Mouse (Mus musculus) liver, postnatal 0 days (tissue): ENCODE results near the gene Fam126a. TPM values are rescaled to one million over a fixed set of nuclear protein-coding genes. Genes with fewer than 3 reads are reported as not detected.

ENCODE experiments used
- ATAC-seq: fragments of 200-750 bp; cut with Nextera tagmentation; 2 replicates; pipeline ENCODE4 v1.8.0; 2017; ENCODE audit warnings: mild to moderate bottlenecking, moderate library complexity
- DNase-seq: peaks from one replicate; pipeline ENCODE4 v3.0.0-alpha.2; 2016
- H3K27ac ChIP-seq: fragments of 300-500 bp; sonication (generic); 2 replicates; pipeline ENCODE4 v1.5.1; 2014; ENCODE audit warnings: antibody characterized with exemption, moderate library complexity, mild to moderate bottlenecking, low read depth
- H3K27me3 ChIP-seq: fragments of 300-500 bp; sonication (generic); 2 replicates; pipeline ENCODE4 v1.6.1; 2014; ENCODE audit warnings: low read length, control low read depth, mixed read lengths; ENCODE audit not compliant: insufficient read depth
- H3K36me3 ChIP-seq: fragments of 300-500 bp; sonication (generic); replicated peaks from 2 replicates; pipeline ENCODE4 v1.6.1; 2014; ENCODE audit warnings: mild to moderate bottlenecking, control low read depth, low read length, moderate library complexity, mixed read lengths; ENCODE audit not compliant: insufficient read depth
- H3K4me1 ChIP-seq: fragments of 300-500 bp; sonication (generic); 2 replicates; pipeline ENCODE4 v1.6.1; 2014; ENCODE audit warnings: antibody characterized with exemption, mild to moderate bottlenecking, control low read depth; ENCODE audit not compliant: insufficient read depth
- H3K4me2 ChIP-seq: fragments of 300-500 bp; sonication (generic); 2 replicates; pipeline ENCODE4 v1.6.1; 2014; ENCODE audit warnings: low read depth, mild to moderate bottlenecking, low read length, moderate library complexity, mixed read lengths
- H3K4me3 ChIP-seq: fragments of 300-500 bp; sonication (generic); 2 replicates; pipeline ENCODE4 v1.5.1; 2014; ENCODE audit warnings: low read depth, low read length
- H3K9ac ChIP-seq: fragments of 300-500 bp; sonication (generic); replicated peaks from 2 replicates; pipeline ENCODE4 v1.6.1; 2014; ENCODE audit warnings: mild to moderate bottlenecking, moderate library complexity
- H3K9me3 ChIP-seq: fragments of 300-500 bp; sonication (generic); 2 replicates; pipeline ENCODE4 v1.6.1; 2016; ENCODE audit warnings: mild to moderate bottlenecking, control low read depth, low read length, mixed read lengths
- CTCF ChIP-seq: sonication (generic); IDR thresholded peaks from 2 replicates; pipeline ENCODE4 v1.5.1; 2016; ENCODE audit warnings: antibody characterized with exemption, low read depth
- EP300 ChIP-seq: IDR thresholded peaks from 2 replicates; pipeline ENCODE4 v1.6.1; 2016; ENCODE audit warnings: antibody characterized with exemption, low read depth, mild to moderate bottlenecking
- WGBS: fragments of 180-500 bp; shearing (Covaris S2); extraction: QIAGEN DNeasy Blood & Tissue Kit; methylation state at CpG from one replicate; pipeline ENCODE4 v1.1.7; 2014; ENCODE audit not compliant: insufficient replicate concordance; 5-methylcytosine and 5-hydroxymethylcytosine counted together
- polyA plus RNA-seq: library from polyadenylated mRNA; unstranded; fragments of >200 nt; fragmentation: Nextera tagmentation; extraction: Ambion mirVana; gene quantifications from 2 replicates; pipeline ENCODE4 v1.2.1, GENCODE M21; 2015

The Fam126a gene
- polyA plus RNA-seq, 1 experiment from 2014 or later, result 33.4 TPM

GRCm38 (mm10) chr5:23992876-23993552, 37.5 kb downstream of the Fam126a start:
- no peaks in the 10 kb centered on the region for H3K27me3 ChIP-seq
- H3K4me2 ChIP-seq, result no peak overlapping the region
- peaks cover 7% of the 10 kb centered on the region for H3K36me3 ChIP-seq
- no peak for DNase-seq
- no peak overlapping the region for H3K4me3 ChIP-seq
- WGBS, result 77% methylated on average over 5 of the region's 5 CpGs
- H3K9me3 ChIP-seq, result no peaks in the 10 kb centered on the region
- TF ChIP-seq CTCF, result no peak
- no peak for TF ChIP-seq EP300
- no peak overlapping the region for H3K9ac ChIP-seq
- no peak for ATAC-seq
- no peak overlapping the region for H3K27ac ChIP-seq
- no peaks in the 10 kb centered on the region for H3K4me1 ChIP-seq

GRCm38 (mm10) chr5:23990001-23990400, 40.5 kb downstream of the Fam126a start:
- WGBS, result 91% methylated on average over 3 of the region's 3 CpGs
- ATAC-seq, result no peak
- H3K36me3 ChIP-seq, result peaks cover 12% of the 10 kb centered on the region

GRCm38 (mm10) chr5:23987792-23988191, 42.7 kb downstream of the Fam126a start:
- no peak overlapping the region for H3K27ac ChIP-seq
- no peak for TF ChIP-seq CTCF
- TF ChIP-seq EP300, result no peak
- H3K36me3 ChIP-seq, result peaks cover 22% of the 10 kb centered on the region
- H3K9me3 ChIP-seq, result no peaks in the 10 kb centered on the region
- H3K4me2 ChIP-seq, result no peak overlapping the region
- WGBS, result 86% methylated on average over 10 of the region's 10 CpGs
- no peak overlapping the region for H3K9ac ChIP-seq
- H3K4me1 ChIP-seq, result no peaks in the 10 kb centered on the region
- DNase-seq (no peak), ATAC-seq (no peak)
- no peaks in the 10 kb centered on the region for H3K27me3 ChIP-seq
- H3K4me3 ChIP-seq, result no peak overlapping the region

More at GRCm38 (mm10) chr5:23990001-23990400, 40.5 kb downstream of the Fam126a start:
- no peaks in the 10 kb centered on the region for H3K27me3 ChIP-seq
- H3K4me2 ChIP-seq, result no peak overlapping the region
- TF ChIP-seq CTCF (no peak), EP300 (no peak)
- DNase-seq, result no peak
- no peak overlapping the region for H3K27ac ChIP-seq
- H3K9ac ChIP-seq, result no peak overlapping the region
- H3K4me1 ChIP-seq, result no peaks in the 10 kb centered on the region
- H3K9me3 ChIP-seq, result no peaks in the 10 kb centered on the region
- no peak overlapping the region for H3K4me3 ChIP-seq

DNA sequence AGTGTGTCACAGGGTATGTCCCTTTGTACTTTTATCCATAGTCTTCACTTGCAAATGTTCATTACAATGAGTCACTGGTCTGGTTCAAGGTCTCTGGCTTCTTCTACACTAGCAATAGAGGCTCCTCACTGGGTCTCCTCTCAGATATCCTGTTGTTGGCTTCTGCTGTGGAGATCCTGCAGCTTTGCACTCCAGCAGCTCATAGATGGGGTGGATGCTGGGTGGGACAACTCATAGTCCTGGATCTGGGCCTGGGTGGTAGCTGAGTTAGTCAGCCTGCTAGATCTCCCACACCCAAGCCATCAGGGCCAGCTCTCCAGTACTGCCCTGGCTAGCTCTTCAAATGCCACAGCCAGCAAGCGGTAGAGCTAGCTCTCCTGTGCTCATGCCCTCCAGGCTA, 48.4 kb downstream of the Fam126a start:
- Histone ChIP-seq H3K27me3 (no peaks in the 10 kb centered on the region), H3K4me3 (no peak overlapping the region), H3K36me3 (peaks cover 51% of the 10 kb centered on the region), H3K9me3 (no peaks in the 10 kb centered on the region), H3K4me2 (no peak overlapping the region), H3K27ac (no peak overlapping the region), H3K4me1 (no peaks in the 10 kb centered on the region), H3K9ac (no peak overlapping the region)
- WGBS, result 94% methylated on average over 1 of the region's 1 CpGs
- DNase-seq (no peak), ATAC-seq (no peak)
- TF ChIP-seq CTCF (no peak), EP300 (no peak)

DNA sequence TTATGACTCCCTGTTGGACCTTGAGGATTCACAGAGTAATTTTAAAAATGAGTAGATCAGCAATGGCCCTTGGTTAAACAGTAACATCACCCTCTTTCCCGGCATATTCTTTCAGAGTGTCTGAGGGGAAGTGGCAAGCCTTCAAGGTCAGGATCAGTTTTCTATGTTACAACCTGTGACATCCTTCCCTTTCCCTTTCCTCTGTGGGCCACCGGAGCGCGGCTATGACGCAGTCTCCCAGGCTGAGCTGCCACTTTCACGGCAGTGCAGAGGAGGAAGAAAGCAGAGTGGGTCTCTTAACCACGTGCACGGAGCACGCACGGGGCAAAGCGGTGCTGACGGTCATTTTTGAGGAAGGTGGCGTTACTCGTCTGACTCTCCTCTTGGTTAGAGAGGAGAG, 52.0 kb downstream of the Fam126a start:
- Histone ChIP-seq H3K9me3 (no peaks in the 10 kb centered on the region), H3K36me3 (peaks cover 48% of the 10 kb centered on the region), H3K9ac (no peak overlapping the region; the same call in 1 of the 2 replicates), H3K4me3 (no peak overlapping the region), H3K27me3 (no peaks in the 10 kb centered on the region), H3K27ac (no peak overlapping the region), H3K4me2 (no peak overlapping the region), H3K4me1 (no peaks in the 10 kb centered on the region)
- DNase-seq (no peak), ATAC-seq (no peak)
- TF ChIP-seq EP300 (no peak), CTCF (no peak)
- WGBS, result 78% methylated on average over 14 of the region's 14 CpGs

DNA sequence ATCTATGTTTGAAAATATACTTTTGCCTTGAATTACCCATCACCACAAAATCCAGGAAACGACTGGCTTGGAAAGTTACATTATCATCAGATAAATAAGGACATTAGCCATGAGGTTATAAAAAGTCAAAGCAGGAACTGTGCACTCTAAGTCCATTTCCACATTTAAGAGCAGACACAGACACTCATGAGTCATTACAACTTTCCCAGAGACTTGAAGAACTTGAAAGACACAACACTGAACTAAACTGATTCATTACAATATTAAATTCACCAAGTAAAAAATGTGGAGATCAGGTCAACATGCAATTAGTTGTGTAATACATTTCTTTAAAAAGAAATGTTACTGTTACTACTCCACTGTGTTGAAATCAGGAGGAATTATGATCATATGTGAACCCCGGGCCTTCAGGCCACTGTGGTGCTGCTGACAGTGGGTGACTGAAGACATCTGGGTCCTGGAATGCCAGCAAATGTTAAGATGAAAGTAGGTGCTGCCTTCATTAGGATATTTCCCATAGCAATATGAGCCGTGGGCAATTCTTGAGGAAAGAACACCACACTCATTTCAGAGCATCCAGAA, 55.4 kb downstream of the Fam126a start:
- Histone ChIP-seq H3K36me3 (peaks cover 32% of the 10 kb centered on the region), H3K27ac (no peak overlapping the region), H3K4me3 (no peak overlapping the region), H3K4me2 (no peak overlapping the region), H3K9me3 (no peaks in the 10 kb centered on the region), H3K27me3 (no peaks in the 10 kb centered on the region), H3K9ac (no peak overlapping the region), H3K4me1 (no peaks in the 10 kb centered on the region)
- TF ChIP-seq CTCF (no peak), EP300 (no peak)
- ATAC-seq (0 out of 2 replicates have a peak, but pooled peaks have one; percentile 25), DNase-seq (no peak)
- WGBS, result 81% methylated on average over 3 of the region's 3 CpGs
